Mouse (Mus musculus): ENCODE measurements around the gene Ndufaf8. TPM values are rescaled to one million over a fixed set of nuclear protein-coding genes. Genes with fewer than 3 reads are reported as not detected.
A peak's percentile ranks its signal among the peaks of the same experiment; 100 is the strongest.

Ndufaf8 gene
- polyA plus RNA-seq, 1 experiment from 2014 or later: 130 TPM

- Histone ChIP-seq H3K4me2 (ENCODE audit: low read length) (no peak overlapping the region), H3K4me3 (replicated peaks; ENCODE audit: low read depth, low read length) (no peak overlapping the region), H3K27ac (no peak overlapping the region), H3K9ac (ENCODE audit: low read depth, low read length) (0 out of 2 replicates have a peak overlapping the region, but pooled peaks have one; percentile 24), H3K9me3 (replicated peaks; ENCODE audit: low read length) (no peaks in the 10 kb centered on the region), H3K36me3 (ENCODE audit: insufficient read depth, low read length) (peaks cover 36% of the 10 kb centered on the region), H3K4me1 (replicated peaks; ENCODE audit: insufficient read depth, low read length) (no peaks in the 10 kb centered on the region), H3K27me3 (ENCODE audit: insufficient read depth, low read length) (no peaks in the 10 kb centered on the region)
- TF ChIP-seq CTCF (IDR thresholded peaks at IDR 0.05; ENCODE audit: low read depth): no peak
- DNase-seq (ENCODE audit: low spot score) (no peak), ATAC-seq (replicated peaks; ENCODE audit: low FRiP score, low read depth) (no peak)
- 61% methylated on average over 3 of the region's 3 CpGs for WGBS
Observed at GRCm38 (mm10) chr11:120076191-120076590, 22.5 kb upstream of the Ndufaf8 start.

GRCm38 (mm10) chr11:120080282-120080681 lies 18.4 kb upstream of the Ndufaf8 start:
- no peaks in the 10 kb centered on the region for H3K27me3 ChIP-seq (ENCODE audit: insufficient read depth, low read length)
- H3K4me2 ChIP-seq (ENCODE audit: low read length): no peak overlapping the region
- H3K4me1 ChIP-seq (replicated peaks; ENCODE audit: insufficient read depth, low read length): no peaks in the 10 kb centered on the region
- no peak for ATAC-seq (replicated peaks; ENCODE audit: low FRiP score, low read depth)
- H3K4me3 ChIP-seq (replicated peaks; ENCODE audit: low read depth, low read length): no peak overlapping the region
- H3K9me3 ChIP-seq (replicated peaks; ENCODE audit: low read length): no peaks in the 10 kb centered on the region
- H3K9ac ChIP-seq (ENCODE audit: low read depth, low read length): no peak overlapping the region
- 75% methylated on average over 6 of the region's 6 CpGs for WGBS
- peak; percentile 74 for DNase-seq (ENCODE audit: low spot score)
- no peak overlapping the region for H3K27ac ChIP-seq
- peaks cover 29% of the 10 kb centered on the region; the same call in 1 of the 2 replicates for H3K36me3 ChIP-seq (ENCODE audit: insufficient read depth, low read length)
- TF ChIP-seq CTCF (IDR thresholded peaks at IDR 0.05; ENCODE audit: low read depth): no peak

- Histone ChIP-seq H3K9ac (ENCODE audit: low read depth, low read length) (peak overlapping the region; percentile 70), H3K27me3 (ENCODE audit: insufficient read depth, low read length) (no peaks in the 10 kb centered on the region), H3K4me2 (ENCODE audit: low read length) (peak overlapping the region; percentile 71), H3K4me1 (replicated peaks; ENCODE audit: insufficient read depth, low read length) (0 out of 2 replicates have a peak, but pooled peaks cover 7% of the 10 kb centered on the region), H3K4me3 (replicated peaks; ENCODE audit: low read depth, low read length) (peak overlapping the region; percentile 70), H3K9me3 (replicated peaks; ENCODE audit: low read length) (no peaks in the 10 kb centered on the region), H3K36me3 (ENCODE audit: insufficient read depth, low read length) (peaks cover 16% of the 10 kb centered on the region; the same call in 1 of the 2 replicates), H3K27ac (no peak overlapping the region)
- peak; percentile 40 for DNase-seq (ENCODE audit: low spot score)
- TF ChIP-seq CTCF (IDR thresholded peaks at IDR 0.05; ENCODE audit: low read depth): no peak
- ATAC-seq (replicated peaks; ENCODE audit: low FRiP score, low read depth): peak; percentile 41
- WGBS: 1% methylated on average over 25 of the region's 25 CpGs
Observed at GRCm38 (mm10) chr11:120085891-120086627, 12.7 kb upstream of the Ndufaf8 start.

- Histone ChIP-seq H3K27me3 (ENCODE audit: insufficient read depth, low read length) (no peaks in the 10 kb centered on the region), H3K36me3 (ENCODE audit: insufficient read depth, low read length) (peaks cover 19% of the 10 kb centered on the region; the same call in 1 of the 2 replicates), H3K9ac (ENCODE audit: low read depth, low read length) (peak within 1 kb of the TSS; percentile 70), H3K9me3 (replicated peaks; ENCODE audit: low read length) (no peaks in the 10 kb centered on the region), H3K4me2 (ENCODE audit: low read length) (peak within 1 kb of the TSS; percentile 71), H3K4me1 (replicated peaks; ENCODE audit: insufficient read depth, low read length) (0 out of 2 replicates have a peak, but pooled peaks cover 7% of the 10 kb centered on the region), H3K4me3 (replicated peaks; ENCODE audit: low read depth, low read length) (peak within 1 kb of the TSS; percentile 70), H3K27ac (no peak within 1 kb of the TSS)
- ATAC-seq (replicated peaks; ENCODE audit: low FRiP score, low read depth) (peak; percentile 99), DNase-seq (ENCODE audit: low spot score) (peak; percentile 99)
- no peak for TF ChIP-seq CTCF (IDR thresholded peaks at IDR 0.05; ENCODE audit: low read depth)
- 0% methylated on average over 41 of the region's 42 CpGs for WGBS
Observed at GRCm38 (mm10) chr11:120086702-120087152, 12.0 kb upstream of the Ndufaf8 start, which contains the start of gene Cep131. TSS of gene Cep131 (minus strand) at chr11:120086827.

- H3K9me3 ChIP-seq (replicated peaks; ENCODE audit: low read length): no peaks in the 10 kb centered on the region
- H3K36me3 ChIP-seq (ENCODE audit: insufficient read depth, low read length): peaks cover 43% of the 10 kb centered on the region
- no peak overlapping the region for H3K4me3 ChIP-seq (replicated peaks; ENCODE audit: low read depth, low read length)
- 88% methylated on average over 4 of the region's 4 CpGs for WGBS
- H3K27me3 ChIP-seq (ENCODE audit: insufficient read depth, low read length): no peaks in the 10 kb centered on the region
- TF ChIP-seq CTCF (IDR thresholded peaks at IDR 0.05; ENCODE audit: low read depth): no peak
- H3K4me1 ChIP-seq (replicated peaks; ENCODE audit: insufficient read depth, low read length): 0 out of 2 replicates have a peak, but pooled peaks cover 5% of the 10 kb centered on the region
- H3K27ac ChIP-seq: no peak overlapping the region
- no peak for DNase-seq (ENCODE audit: low spot score)
- H3K9ac ChIP-seq (ENCODE audit: low read depth, low read length): no peak overlapping the region
- no peak for ATAC-seq (replicated peaks; ENCODE audit: low FRiP score, low read depth)
- H3K4me2 ChIP-seq (ENCODE audit: low read length): no peak overlapping the region
Observed at GRCm38 (mm10) chr11:120090661-120091060, 8.1 kb upstream of the Ndufaf8 start.

- no peaks in the 10 kb centered on the region for H3K9me3 ChIP-seq (replicated peaks; ENCODE audit: low read length)
- H3K36me3 ChIP-seq (ENCODE audit: insufficient read depth, low read length): peaks cover 45% of the 10 kb centered on the region
- no peak overlapping the region for H3K27ac ChIP-seq
- TF ChIP-seq CTCF (IDR thresholded peaks at IDR 0.05; ENCODE audit: low read depth): peak; percentile 24; the same call in 1 of the 2 replicates
- no peaks in the 10 kb centered on the region for H3K27me3 ChIP-seq (ENCODE audit: insufficient read depth, low read length)
- no peak overlapping the region for H3K4me3 ChIP-seq (replicated peaks; ENCODE audit: low read depth, low read length)
- H3K9ac ChIP-seq (ENCODE audit: low read depth, low read length): no peak overlapping the region
- no peak overlapping the region for H3K4me2 ChIP-seq (ENCODE audit: low read length)
- peaks cover 7% of the 10 kb centered on the region for H3K4me1 ChIP-seq (replicated peaks; ENCODE audit: insufficient read depth, low read length)
- 77% methylated on average over 23 of the region's 23 CpGs for WGBS
- DNase-seq (ENCODE audit: low spot score) (no peak), ATAC-seq (replicated peaks; ENCODE audit: low FRiP score, low read depth) (no peak)
Observed at GRCm38 (mm10) chr11:120092817-120093591, 5.7 kb upstream of the Ndufaf8 start.
